Mouse (Mus musculus) CH12.LX (cell line): ENCODE data around the gene Gpatch2. TPM values are rescaled to one million over a fixed set of nuclear protein-coding genes. Genes with fewer than 3 reads are reported as not detected.

Experiments
- DNase-seq: peaks from one replicate; pipeline ENCODE4 v3.0.0-alpha.2; 2013; ENCODE audit errors: extremely low read depth
- H3K27ac ChIP-seq: 2 replicates; pipeline ENCODE4 v1.5.1; 2012; ENCODE audit warnings: low read depth, mild to moderate bottlenecking, control low read depth, moderate library complexity; ENCODE audit not compliant: insufficient read depth
- H3K27me3 ChIP-seq: replicated peaks from 2 replicates; pipeline ENCODE3; 2012; ENCODE audit warnings: inconsistent platforms
- H3K36me3 ChIP-seq, 2 experiments: replicated peaks in 1 of 2; 2 replicates each; pipeline versions ENCODE3 to v1.6.1; 2012; ENCODE audit warnings: inconsistent platforms in 1 of 2, low read length in 1 of 2, mild to moderate bottlenecking in 1 of 2, mixed read lengths in 1 of 2, moderate library complexity in 1 of 2; ENCODE audit not compliant: control insufficient read depth in 1 of 2, insufficient read depth in 1 of 2
- H3K4me1 ChIP-seq, 2 experiments: 2 replicates each; pipeline ENCODE4 v1.6.1; 2012; ENCODE audit warnings: inconsistent platforms in 1 of 2, moderate library complexity in 1 of 2; ENCODE audit not compliant: insufficient read depth in 2 of 2, control insufficient read depth in 1 of 2
- H3K4me2 ChIP-seq: 2 replicates; pipeline ENCODE4 v1.6.1; 2012; ENCODE audit warnings: low read depth, mild to moderate bottlenecking, control low read depth; ENCODE audit not compliant: poor library complexity, insufficient read depth, severe bottlenecking
- H3K4me3 ChIP-seq, 3 experiments: fragments of 150-350 bp in 1 of 3; sonication (generic) in 1 of 3; replicated peaks in 1 of 3; 2 replicates each; pipeline versions ENCODE3 to v1.5.1; 2011 to 2012; ENCODE audit warnings: low read depth in 2 of 3, low read length in 2 of 3, mild to moderate bottlenecking in 2 of 3, moderate library complexity in 2 of 3, control low read depth in 1 of 3, improper control_type of control experiment in 1 of 3, inconsistent platforms in 1 of 3, mixed read lengths in 1 of 3; ENCODE audit not compliant: poor library complexity in 1 of 3
- H3K79me2 ChIP-seq: replicated peaks from 2 replicates; pipeline ENCODE4 v1.6.1; 2012; ENCODE audit warnings: mild to moderate bottlenecking, moderate library complexity; ENCODE audit not compliant: control insufficient read depth, poor library complexity, insufficient read depth, severe bottlenecking; ENCODE audit errors: extremely low read depth
- H3K9ac ChIP-seq: 2 replicates; pipeline ENCODE4 v1.6.1; 2012; ENCODE audit warnings: low read depth, mild to moderate bottlenecking, control low read depth, moderate library complexity; ENCODE audit not compliant: insufficient read depth
- H3K9me3 ChIP-seq: replicated peaks from 2 replicates; pipeline ENCODE3; 2012; ENCODE audit warnings: low read length, inconsistent platforms, mixed read lengths
- BHLHE40 ChIP-seq: IDR thresholded peaks from 2 replicates; pipeline ENCODE4 v1.6.1; 2011; ENCODE audit warnings: mild to moderate bottlenecking, low read depth, low read length, improper control_type of control experiment
- CHD1 ChIP-seq: IDR thresholded peaks from 2 replicates; pipeline ENCODE4 v1.6.1; 2012; ENCODE audit warnings: low read depth, low read length, improper control_type of control experiment, inconsistent platforms
- CHD2 ChIP-seq: IDR thresholded peaks from 2 replicates; pipeline ENCODE4 v1.6.1; 2011; ENCODE audit warnings: low read length, improper control_type of control experiment
- ELF1 ChIP-seq: IDR thresholded peaks from 2 replicates; pipeline ENCODE4 v1.6.1; 2014; ENCODE audit warnings: low read depth, mild to moderate bottlenecking, inconsistent platforms, low read length, improper control_type of control experiment
- EP300 ChIP-seq: IDR thresholded peaks from 2 replicates; pipeline ENCODE4 v1.6.1; 2011; ENCODE audit warnings: low read length, improper control_type of control experiment
- ETS1 ChIP-seq: conservative IDR thresholded peaks from 2 replicates; pipeline ENCODE4 v1.6.1; 2012; ENCODE audit warnings: low read depth, mild to moderate bottlenecking, inconsistent platforms, low read length, improper control_type of control experiment, moderate library complexity
- IRF4 ChIP-seq: IDR thresholded peaks from 2 replicates; pipeline ENCODE4 v1.6.1; 2014; ENCODE audit warnings: low read depth, mild to moderate bottlenecking, inconsistent platforms, low read length, improper control_type of control experiment
- JUN ChIP-seq: IDR thresholded peaks from 2 replicates; pipeline ENCODE4 v1.6.1; 2011; ENCODE audit warnings: low read depth, mild to moderate bottlenecking, low read length, improper control_type of control experiment, moderate library complexity; ENCODE audit not compliant: insufficient read depth
- KAT2A ChIP-seq: IDR thresholded peaks from 2 replicates; pipeline ENCODE4 v1.6.1; 2012; ENCODE audit warnings: low read length, improper control_type of control experiment, inconsistent platforms; ENCODE audit not compliant: insufficient replicate concordance
- MAFK ChIP-seq: IDR thresholded peaks from 2 replicates; pipeline ENCODE4 v1.6.1; 2011; ENCODE audit warnings: low read length, improper control_type of control experiment; ENCODE audit not compliant: insufficient replicate concordance
- MAX ChIP-seq: IDR thresholded peaks from 2 replicates; pipeline ENCODE4 v1.6.1; 2011; ENCODE audit warnings: low read length, improper control_type of control experiment
- MXI1 ChIP-seq: IDR thresholded peaks from 2 replicates; pipeline ENCODE4 v1.6.1; 2011; ENCODE audit warnings: mild to moderate bottlenecking, low read depth, low read length, improper control_type of control experiment
- MYC ChIP-seq: IDR thresholded peaks from 2 replicates; pipeline ENCODE4 v1.6.1; 2011; ENCODE audit warnings: low read depth, mild to moderate bottlenecking, improper control_type of control experiment, low read length
- NRF1 ChIP-seq: IDR thresholded peaks from 2 replicates; pipeline ENCODE4 v1.6.1; 2014; ENCODE audit warnings: low read depth, mild to moderate bottlenecking, inconsistent platforms, low read length, improper control_type of control experiment, moderate library complexity
- PAX5 ChIP-seq: IDR thresholded peaks from 2 replicates; pipeline ENCODE4 v1.6.1; 2012; ENCODE audit warnings: low read length, inconsistent platforms, mixed read lengths
- POLR2A ChIP-seq: IDR thresholded peaks from 2 replicates; pipeline ENCODE4 v1.6.1; 2011; ENCODE audit warnings: low read depth, mild to moderate bottlenecking, improper control_type of control experiment, low read length
- RCOR1 ChIP-seq: conservative IDR thresholded peaks from 2 replicates; pipeline ENCODE4 v1.6.1; 2012; ENCODE audit warnings: low read depth, mild to moderate bottlenecking, inconsistent platforms, low read length, improper control_type of control experiment
- TBP ChIP-seq: conservative IDR thresholded peaks from 2 replicates; pipeline ENCODE4 v1.6.1; 2011; ENCODE audit warnings: low read depth, low read length, improper control_type of control experiment
- USF2 ChIP-seq: conservative IDR thresholded peaks from 2 replicates; pipeline ENCODE4 v1.6.1; 2011; ENCODE audit warnings: low read depth, low read length, improper control_type of control experiment
- ZKSCAN1 ChIP-seq: IDR thresholded peaks from 2 replicates; pipeline ENCODE4 v1.6.1; 2012; ENCODE audit warnings: low read depth, inconsistent platforms, low read length, improper control_type of control experiment, borderline replicate concordance
- dilution Hi-C: fragments of 300-500 bp; cut with MboI; formaldehyde crosslinking; loops from 2 replicates; pipeline ENCODE4 v1.14.3; 2020; ENCODE audit warnings: low sequenced_read_pairs; ENCODE audit not compliant: extremely low pct_unique_long_range_greater_than_20kb, extremely low pct_ligation_motif_present
- in situ Hi-C: fragments of 300-500 bp; cut with MboI; formaldehyde crosslinking; loops from 3 replicates; pipeline ENCODE4 v1.14.3; 2019; ENCODE audit warnings: low sequenced_read_pairs, low pct_ligation_motif_present, low pct_unique_long_range_greater_than_20kb, mixed read lengths
- polyA plus RNA-seq: library from polyadenylated mRNA; unstranded; fragments of >175 nt; gene quantifications from 2 replicates; pipeline ENCODE4 v1.2.1, GENCODE M21; 2012; ENCODE audit warnings: low read depth; ENCODE audit not compliant: insufficient read length
- total RNA-seq, 2 experiments: library from RNA; depleted of rRNA; stranded (reverse); fragments of 300-350 nt in 1 of 2; fragments of >200 nt in 1 of 2; gene quantifications; 2 replicates each; pipeline ENCODE4 v1.2.3; 2012 to 2014

Gpatch2 gene
- total and polyA plus RNA-seq, 3 experiments = 14.1 to 17.0 (median 15.4) TPM

DNA sequence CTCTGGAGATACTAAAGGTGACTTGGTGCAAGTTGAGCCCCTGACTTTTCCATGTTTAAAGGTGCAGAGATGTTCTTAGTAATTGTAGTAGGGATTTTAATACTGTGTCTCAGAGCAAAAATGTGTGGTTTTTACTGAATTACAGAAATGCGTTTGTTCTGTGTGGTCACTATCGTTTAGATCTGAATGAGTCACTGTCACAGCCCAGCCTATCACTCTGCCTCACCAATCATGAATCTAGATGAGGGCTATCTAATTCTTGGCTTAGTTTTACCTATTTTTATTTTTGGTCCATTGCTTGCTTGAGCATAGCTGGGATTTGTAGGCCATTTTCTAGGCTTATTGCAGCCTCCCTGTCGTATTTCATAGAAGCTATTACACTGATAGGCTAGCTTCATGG, 19.9 kb downstream of the Gpatch2 start:
- Histone ChIP-seq H3K27ac (no peak overlapping the region), H3K4me3 (no peak overlapping the region), H3K4me2 (no peak overlapping the region), H3K36me3 (peaks cover 16 to 61% of the 10 kb centered on the region in 2 experiments), H3K9me3 (no peaks in the 10 kb centered on the region), H3K4me1 (peaks cover 4 to 5% of the 10 kb centered on the region in 2 experiments; a peak in 2 of 4 replicates), H3K79me2 (no peaks in the 10 kb centered on the region; the same call in 1 of the 2 replicates), H3K9ac (no peak overlapping the region), H3K27me3 (no peaks in the 10 kb centered on the region)
- DNase-seq = no peak
- dilution Hi-C loops (no loop called here), in situ Hi-C loops (no loop called here)
- TF ChIP-seq KAT2A (no peak), MYC (no peak), CHD2 (no peak), ZKSCAN1 (no peak), JUN (no peak), ETS1 (no peak), MXI1 (no peak), USF2 (no peak), CHD1 (no peak), TBP (no peak), RCOR1 (no peak)

GRCm38 (mm10) chr1:187236296-187236695, 21.0 kb downstream of the Gpatch2 start:
- H3K79me2 ChIP-seq = no peaks in the 10 kb centered on the region
- peaks cover 4 to 5% of the 10 kb centered on the region in 2 experiments; a peak in 2 of 4 replicates for H3K4me1 ChIP-seq
- no peak for DNase-seq
- no peak overlapping the region for H3K4me3 ChIP-seq
- H3K9me3 ChIP-seq = no peaks in the 10 kb centered on the region
- H3K27me3 ChIP-seq = no peaks in the 10 kb centered on the region
- TF ChIP-seq MYC (no peak), KAT2A (no peak), BHLHE40 (no peak), ELF1 (no peak), JUN (no peak), NRF1 (no peak), PAX5 (no peak), IRF4 (no peak), MAX (no peak), USF2 (no peak), POLR2A (no peak), CHD1 (no peak), TBP (no peak), ZKSCAN1 (no peak), MAFK (no peak), EP300 (no peak)
- H3K9ac ChIP-seq = no peak overlapping the region
- no peak overlapping the region for H3K4me2 ChIP-seq
- H3K27ac ChIP-seq = no peak overlapping the region
- dilution Hi-C loops = no loop called here
- in situ Hi-C loops = no loop called here
- H3K36me3 ChIP-seq = peaks cover 9 to 57% of the 10 kb centered on the region in 2 experiments
